Mouse (Mus musculus) adrenal gland (tissue): ENCODE results near the gene Sox13.

Source experiments
- intact Hi-C: fragments of 180-260 bp; cut with DNase I; formaldehyde crosslinking; loops from one replicate; pipeline ENCODE4 v1.15.1; 2025

The Sox13 gene

GRCm38 (mm10) chr1:133432566-133432965, 8.4 kb upstream of the Sox13 start:
- intact Hi-C loops: no loop called here

GRCm38 (mm10) chr1:133431133-133431532, 7.0 kb upstream of the Sox13 start:
- intact Hi-C loops: no loop called here

- intact Hi-C loops: loop anchor here (5.0 kb wide), 1 partner anchor 37 kb away; no protein-coding TSS in a partner anchor
Observed at GRCm38 (mm10) chr1:133424547-133425140, 467 bp upstream of the Sox13 start.

GRCm38 (mm10) chr1:133423166-133423542, 1.0 kb downstream of the Sox13 start:
- intact Hi-C loops: loop anchor here (5.0 kb wide), 1 partner anchor 36 kb away; no protein-coding TSS in a partner anchor

GRCm38 (mm10) chr1:133422615-133423161, 1.5 kb downstream of the Sox13 start:
- intact Hi-C loops: loop anchor here (5.0 kb wide), 1 partner anchor 35 kb away; no protein-coding TSS in a partner anchor

GRCm38 (mm10) chr1:133421975-133422570, 2.1 kb downstream of the Sox13 start:
- intact Hi-C loops: loop anchor here (5.0 kb wide), 1 partner anchor 35 kb away; no protein-coding TSS in a partner anchor

- intact Hi-C loops: loop anchor here (5.0 kb wide), 1 partner anchor 34 kb away; no protein-coding TSS in a partner anchor
Observed at GRCm38 (mm10) chr1:133421061-133421460, 3.1 kb downstream of the Sox13 start.

- intact Hi-C loops: loop anchor here (5.0 kb wide), 1 partner anchor 33 kb away; no protein-coding TSS in a partner anchor
Observed at GRCm38 (mm10) chr1:133420491-133420890, 3.7 kb downstream of the Sox13 start.

- intact Hi-C loops: no loop called here
Observed at GRCm38 (mm10) chr1:133419178-133419834, 4.9 kb downstream of the Sox13 start.

GRCm38 (mm10) chr1:133418164-133418800, 5.9 kb downstream of the Sox13 start:
- intact Hi-C loops: no loop called here

GRCm38 (mm10) chr1:133417539-133417938, 6.6 kb downstream of the Sox13 start:
- intact Hi-C loops: no loop called here

- intact Hi-C loops: no loop called here
Observed at GRCm38 (mm10) chr1:133417113-133417512, 7.1 kb downstream of the Sox13 start.

- intact Hi-C loops: no loop called here
Observed at GRCm38 (mm10) chr1:133416472-133416871, 7.7 kb downstream of the Sox13 start.

- intact Hi-C loops: no loop called here
Observed at GRCm38 (mm10) chr1:133415505-133415904, 8.7 kb downstream of the Sox13 start.

GRCm38 (mm10) chr1:133415086-133415485, 9.1 kb downstream of the Sox13 start:
- intact Hi-C loops: no loop called here

GRCm38 (mm10) chr1:133412941-133413340, 11.2 kb downstream of the Sox13 start:
- intact Hi-C loops: no loop called here

- intact Hi-C loops: no loop called here
Observed at GRCm38 (mm10) chr1:133411506-133412147, 12.6 kb downstream of the Sox13 start.

- intact Hi-C loops: no loop called here
Observed at GRCm38 (mm10) chr1:133409786-133410185, 14.4 kb downstream of the Sox13 start.

GRCm38 (mm10) chr1:133408880-133409516, 15.2 kb downstream of the Sox13 start:
- intact Hi-C loops: no loop called here

GRCm38 (mm10) chr1:133408321-133408720, 15.9 kb downstream of the Sox13 start:
- intact Hi-C loops: no loop called here
